Mouse (Mus musculus): ENCODE results near the gene Tepsin. TPM values are rescaled to one million over a fixed set of nuclear protein-coding genes. Genes with fewer than 3 reads are reported as not detected.

The Tepsin gene
- 20.6 and 21.7 TPM in 2 replicates for polyA plus RNA-seq (2015; fragmentation: Nextera tagmentation; extraction: Ambion mirVana)

GRCm38 (mm10) chr11:120098588-120099511 lies at the start of gene Tepsin, which contains the start of gene Ndufaf8:
TSS of gene Tepsin (minus strand) at chr11:120098731.
TSS of gene Ndufaf8 (plus strand) at chr11:120098928.
- Histone ChIP-seq H3K36me3 (peaks cover 41% of the 10 kb centered on the region), H3K27me3 (no peaks in the 10 kb centered on the region), H3K9ac (peak within 1 kb of the TSS; percentile 94), H3K27ac (replicated peaks) (peak within 1 kb of the TSS; percentile 96), H3K4me3 (peak within 1 kb of the TSS; percentile 90), H3K4me2 (peak within 1 kb of the TSS; percentile 95), H3K4me1 (replicated peaks) (peaks cover 29% of the 10 kb centered on the region), H3K9me3 (no peaks in the 10 kb centered on the region)
- ATAC-seq (ENCODE audit: low read depth): peak; percentile 96
- WGBS: under 1% methylated on average over 77 of the region's 77 CpGs

GRCm38 (mm10) chr11:120143708-120144497 lies 45.4 kb upstream of the Tepsin start:
- WGBS: 78% methylated on average over 13 of the region's 13 CpGs
- H3K27ac ChIP-seq (replicated peaks): no peak overlapping the region; the same call in 1 of the 2 replicates
- H3K4me3 ChIP-seq: no peak overlapping the region
- H3K4me2 ChIP-seq: no peak overlapping the region
- peaks cover 25% of the 10 kb centered on the region for H3K36me3 ChIP-seq
- H3K9ac ChIP-seq: no peak overlapping the region
- H3K4me1 ChIP-seq (replicated peaks): peaks cover 30% of the 10 kb centered on the region
- no peak for ATAC-seq (ENCODE audit: low read depth)
- no peaks in the 10 kb centered on the region for H3K9me3 ChIP-seq
- H3K27me3 ChIP-seq: no peaks in the 10 kb centered on the region

GRCm38 (mm10) chr11:120142601-120143051 lies 44.1 kb upstream of the Tepsin start:
- no peaks in the 10 kb centered on the region for H3K27me3 ChIP-seq
- H3K9me3 ChIP-seq: no peaks in the 10 kb centered on the region
- WGBS: 83% methylated on average over 3 of the region's 3 CpGs
- no peak overlapping the region for H3K4me3 ChIP-seq
- H3K27ac ChIP-seq (replicated peaks): peak overlapping the region; percentile 61; the same call in 1 of the 2 replicates
- no peak overlapping the region for H3K4me2 ChIP-seq
- ATAC-seq (ENCODE audit: low read depth): no peak
- H3K36me3 ChIP-seq: peaks cover 29% of the 10 kb centered on the region
- H3K4me1 ChIP-seq (replicated peaks): peaks cover 36% of the 10 kb centered on the region
- H3K9ac ChIP-seq: peak overlapping the region; percentile 2; the same call in 1 of the 2 replicates

GRCm38 (mm10) chr11:120140255-120140654 lies 41.7 kb upstream of the Tepsin start:
- Histone ChIP-seq H3K36me3 (peaks cover 21% of the 10 kb centered on the region), H3K4me1 (replicated peaks) (peaks cover 55% of the 10 kb centered on the region), H3K9me3 (no peaks in the 10 kb centered on the region), H3K27me3 (no peaks in the 10 kb centered on the region), H3K9ac (no peak overlapping the region), H3K4me3 (no peak overlapping the region), H3K4me2 (no peak overlapping the region), H3K27ac (replicated peaks) (no peak overlapping the region)
- no peak for ATAC-seq (ENCODE audit: low read depth)
- WGBS: 72% methylated on average over 6 of the region's 6 CpGs

GRCm38 (mm10) chr11:120139309-120139731 lies 40.8 kb upstream of the Tepsin start:
- no peaks in the 10 kb centered on the region for H3K9me3 ChIP-seq
- H3K36me3 ChIP-seq: peaks cover 27% of the 10 kb centered on the region
- no peaks in the 10 kb centered on the region for H3K27me3 ChIP-seq
- H3K4me2 ChIP-seq: no peak overlapping the region
- no peak overlapping the region for H3K4me3 ChIP-seq
- ATAC-seq (ENCODE audit: low read depth): no peak
- WGBS: 83% methylated on average over 10 of the region's 10 CpGs
- no peak overlapping the region for H3K27ac ChIP-seq (replicated peaks)
- H3K4me1 ChIP-seq (replicated peaks): peaks cover 48% of the 10 kb centered on the region
- H3K9ac ChIP-seq: no peak overlapping the region

GRCm38 (mm10) chr11:120137625-120138004 lies 39.1 kb upstream of the Tepsin start:
- no peak for ATAC-seq (ENCODE audit: low read depth)
- peaks cover 36% of the 10 kb centered on the region for H3K36me3 ChIP-seq
- no peak overlapping the region for H3K27ac ChIP-seq (replicated peaks)
- WGBS: 67% methylated on average over 5 of the region's 5 CpGs
- no peak overlapping the region for H3K4me3 ChIP-seq
- H3K27me3 ChIP-seq: no peaks in the 10 kb centered on the region
- H3K9me3 ChIP-seq: no peaks in the 10 kb centered on the region
- 0 out of 2 replicates have a peak overlapping the region, but pooled peaks have one; percentile 12 for H3K9ac ChIP-seq
- no peak overlapping the region for H3K4me2 ChIP-seq
- H3K4me1 ChIP-seq (replicated peaks): peaks cover 33% of the 10 kb centered on the region

GRCm38 (mm10) chr11:120136796-120137624 lies 38.5 kb upstream of the Tepsin start:
- Histone ChIP-seq H3K4me2 (no peak overlapping the region), H3K4me3 (no peak overlapping the region), H3K9ac (0 out of 2 replicates have a peak overlapping the region, but pooled peaks have one; percentile 12), H3K27ac (replicated peaks) (0 out of 2 replicates have a peak overlapping the region, but pooled peaks have one; percentile 23), H3K4me1 (replicated peaks) (peaks cover 27% of the 10 kb centered on the region), H3K9me3 (no peaks in the 10 kb centered on the region), H3K27me3 (no peaks in the 10 kb centered on the region), H3K36me3 (peaks cover 42% of the 10 kb centered on the region)
- no peak for ATAC-seq (ENCODE audit: low read depth)
- 57% methylated on average over 23 of the region's 23 CpGs for WGBS

GRCm38 (mm10) chr11:120136195-120136594 lies 37.7 kb upstream of the Tepsin start:
- no peak overlapping the region for H3K9ac ChIP-seq
- 76% methylated on average over 8 of the region's 8 CpGs for WGBS
- peaks cover 50% of the 10 kb centered on the region for H3K36me3 ChIP-seq
- no peaks in the 10 kb centered on the region for H3K27me3 ChIP-seq
- no peaks in the 10 kb centered on the region for H3K9me3 ChIP-seq
- peaks cover 27% of the 10 kb centered on the region for H3K4me1 ChIP-seq (replicated peaks)
- H3K27ac ChIP-seq (replicated peaks): no peak overlapping the region
- no peak for ATAC-seq (ENCODE audit: low read depth)
- no peak overlapping the region for H3K4me3 ChIP-seq
- H3K4me2 ChIP-seq: no peak overlapping the region

- H3K27ac ChIP-seq (replicated peaks): no peak overlapping the region
- no peak for ATAC-seq (ENCODE audit: low read depth)
- WGBS: 94% methylated on average over 9 of the region's 9 CpGs
- H3K36me3 ChIP-seq: peaks cover 58% of the 10 kb centered on the region
- no peaks in the 10 kb centered on the region for H3K27me3 ChIP-seq
- no peak overlapping the region for H3K4me3 ChIP-seq
- H3K9ac ChIP-seq: no peak overlapping the region
- peaks cover 27% of the 10 kb centered on the region for H3K4me1 ChIP-seq (replicated peaks)
- no peak overlapping the region for H3K4me2 ChIP-seq
- H3K9me3 ChIP-seq: no peaks in the 10 kb centered on the region
Observed at GRCm38 (mm10) chr11:120134847-120135530, 36.5 kb upstream of the Tepsin start.

GRCm38 (mm10) chr11:120134148-120134547 lies 35.6 kb upstream of the Tepsin start:
- H3K36me3 ChIP-seq: peaks cover 59% of the 10 kb centered on the region

GRCm38 (mm10) chr11:120129281-120129680 lies 30.8 kb upstream of the Tepsin start:
- no peak overlapping the region for H3K4me3 ChIP-seq
- H3K27ac ChIP-seq (replicated peaks): no peak overlapping the region
- no peak overlapping the region for H3K9ac ChIP-seq
- peaks cover 86% of the 10 kb centered on the region for H3K36me3 ChIP-seq
- 79% methylated on average over 7 of the region's 7 CpGs for WGBS
- no peaks in the 10 kb centered on the region for H3K27me3 ChIP-seq
- no peak overlapping the region for H3K4me2 ChIP-seq
- H3K9me3 ChIP-seq: no peaks in the 10 kb centered on the region
- no peaks in the 10 kb centered on the region for H3K4me1 ChIP-seq (replicated peaks)
- no peak for ATAC-seq (ENCODE audit: low read depth)

More at GRCm38 (mm10) chr11:120134148-120134547, 35.6 kb upstream of the Tepsin start:
- H3K27ac ChIP-seq (replicated peaks): no peak overlapping the region
- H3K4me3 ChIP-seq: no peak overlapping the region
- 94% methylated on average over 5 of the region's 5 CpGs for WGBS
- no peaks in the 10 kb centered on the region for H3K9me3 ChIP-seq
- H3K9ac ChIP-seq: no peak overlapping the region
- no peak overlapping the region for H3K4me2 ChIP-seq
- peaks cover 27% of the 10 kb centered on the region for H3K4me1 ChIP-seq (replicated peaks)
- ATAC-seq (ENCODE audit: low read depth): no peak
- H3K27me3 ChIP-seq: no peaks in the 10 kb centered on the region
